Mouse (Mus musculus) CH12.LX (cell line): Measurements from ENCODE around the gene Sp3.

Experiments used
- CTCF ChIP-seq, 2 experiments: IDR thresholded peaks in 1 of 2; conservative IDR thresholded peaks in 1 of 2; 2 replicates each; pipeline ENCODE4 v1.5.1; 2011 to 2012; ENCODE audit warnings: low read depth in 2 of 2, low read length in 2 of 2, improper control_type of control experiment in 1 of 2, inconsistent platforms in 1 of 2, mild to moderate bottlenecking in 1 of 2, moderate library complexity in 1 of 2
- PAX5 ChIP-seq: IDR thresholded peaks from 2 replicates; pipeline ENCODE4 v1.6.1; 2012; ENCODE audit warnings: low read length, inconsistent platforms, mixed read lengths
- POLR2A ChIP-seq: IDR thresholded peaks from 2 replicates; pipeline ENCODE4 v1.6.1; 2011; ENCODE audit warnings: low read depth, mild to moderate bottlenecking, improper control_type of control experiment, low read length
- POLR2AphosphoS2 ChIP-seq: IDR thresholded peaks from 2 replicates; pipeline ENCODE4 v1.6.1; 2011; ENCODE audit warnings: low read depth, low read length, improper control_type of control experiment
- SMC3 ChIP-seq: IDR thresholded peaks from 2 replicates; pipeline ENCODE4 v1.6.1; 2011; ENCODE audit warnings: low read depth, low read length, improper control_type of control experiment
- TCF12 ChIP-seq: IDR thresholded peaks from 2 replicates; pipeline ENCODE4 v1.6.1; 2014; ENCODE audit warnings: low read depth, mild to moderate bottlenecking, inconsistent platforms, low read length, improper control_type of control experiment
- UBTF ChIP-seq: IDR thresholded peaks from 2 replicates; pipeline ENCODE4 v1.6.1; 2012; ENCODE audit warnings: low read depth, mild to moderate bottlenecking, inconsistent platforms, low read length, improper control_type of control experiment, moderate library complexity
- ZNF384 ChIP-seq: IDR thresholded peaks from 2 replicates; pipeline ENCODE4 v1.6.1; 2012; ENCODE audit warnings: low read depth, low read length, improper control_type of control experiment, inconsistent platforms

DNA sequence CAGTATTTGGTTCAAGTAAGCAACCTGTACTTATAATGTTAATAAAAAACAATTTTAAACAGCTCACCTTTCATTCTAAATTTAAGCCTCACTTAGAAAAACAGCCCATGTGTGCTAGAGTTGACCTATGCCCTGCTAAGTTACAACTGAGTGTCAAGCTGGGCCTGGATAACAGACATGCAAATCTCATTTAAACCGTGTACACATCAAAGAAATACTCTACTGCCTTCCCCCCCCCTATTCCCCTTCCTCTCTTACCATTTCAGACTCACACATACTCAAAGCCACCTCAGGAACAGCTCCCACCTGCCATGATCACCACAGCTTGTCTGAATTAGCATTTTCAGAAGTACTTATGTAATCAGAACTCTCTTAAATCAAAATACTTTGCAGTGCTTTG is 44.3 kb downstream of the Sp3 start:
- no peak for TF ChIP-seq TCF12
- TF ChIP-seq SMC3, result no peak
- TF ChIP-seq CTCF (conservative IDR thresholded peaks at IDR 0.05 in 1 of 2, IDR thresholded peaks at IDR 0.05 in 1 of 2; ENCODE audit: low read depth in 2 of 2, low read length in 2 of 2), result no peak
- no peak for TF ChIP-seq POLR2A
- no peak for TF ChIP-seq UBTF
- TF ChIP-seq PAX5, result no peak
- TF ChIP-seq ZNF384, result no peak
- no peak for TF ChIP-seq POLR2AphosphoS2
